Mouse (Mus musculus): ENCODE results near the gene Pfkp. TPM values are rescaled to one million over a fixed set of nuclear protein-coding genes. Genes with fewer than 3 reads are reported as not detected.

Pfkp gene
- 1 to 10 TPM; 4.0 to 5.8 TPM for total RNA-seq (2021)
- long read RNA-seq, experiment 1, full-length matches to known transcripts, result 11 of 11 reads
- long read RNA-seq, experiment 1, partial matches to known transcripts, result 0 of 11 reads
- long read RNA-seq, experiment 1, other reads (novel, unspliced or antisense), result 0 of 11 reads
- long read RNA-seq, experiment 2, full-length matches to known transcripts, result 7 of 8 reads
- long read RNA-seq, experiment 2, partial matches to known transcripts, result 0 of 8 reads
- long read RNA-seq, experiment 2, other reads (novel, unspliced or antisense), result 1 of 8 reads

DNA sequence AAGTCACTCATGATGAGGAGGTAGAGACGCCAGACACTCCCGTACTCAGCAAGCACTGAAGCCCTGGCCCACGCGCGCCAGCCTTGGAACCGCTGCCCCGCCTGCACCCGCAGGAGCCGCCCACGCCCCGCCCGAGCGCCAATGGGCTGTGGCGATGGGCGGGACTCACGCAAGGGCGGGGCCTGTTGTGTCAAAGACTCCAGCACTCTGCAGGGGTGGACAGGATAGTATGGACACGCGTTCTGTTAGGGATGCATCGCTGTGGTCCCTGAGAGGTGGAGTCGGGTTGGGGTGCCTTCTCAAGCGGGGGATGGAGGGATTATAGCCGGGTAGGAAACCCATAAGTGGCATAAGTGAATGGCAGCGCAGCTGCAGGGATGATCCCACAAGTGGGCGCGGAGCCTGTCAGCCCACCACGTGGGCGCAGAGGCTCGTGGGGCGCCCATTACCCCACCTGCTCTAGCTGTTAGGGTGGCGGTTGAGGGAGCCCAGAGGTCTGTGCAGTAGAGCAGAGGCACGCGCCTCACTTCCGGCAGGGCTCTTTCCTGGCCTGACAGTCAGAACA lies at the start of gene Pfkp:
Gene Pfkp (minus strand): TSS at position 109 of the 565 bp plus-strand sequence.
- Histone ChIP-seq H3K4me3 (peak within 1 kb of the TSS; percentile 88), H3K27ac (peak within 1 kb of the TSS; percentile 81)
- DNase-seq, result peak; percentile 93
- TF ChIP-seq CTCF (IDR thresholded peaks at IDR 0.05), result no peak
- intact Hi-C loops (cut with DNase I), result no loop called here

DNA sequence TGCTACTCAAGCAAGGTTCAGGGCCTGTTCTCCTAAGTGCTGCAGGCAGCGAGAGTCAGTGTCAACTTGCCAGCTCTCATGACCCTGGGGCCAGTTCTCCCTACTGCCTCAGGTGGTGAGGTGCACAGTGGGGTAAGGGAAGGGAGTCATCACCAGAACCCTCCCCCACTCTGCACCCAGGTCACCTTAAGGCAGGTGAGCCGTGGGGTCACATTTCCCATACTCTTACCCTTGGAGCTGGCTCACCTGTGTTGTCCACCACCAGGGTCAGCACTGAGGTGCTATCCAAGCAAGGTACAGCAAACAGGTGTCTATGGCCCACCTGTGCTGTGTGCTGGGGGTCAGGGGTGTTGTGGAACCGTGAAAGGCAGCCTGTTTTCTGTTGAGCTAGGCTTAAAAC lies 42.0 kb upstream of the Pfkp start:
- H3K4me3 ChIP-seq, result no peak overlapping the region
- DNase-seq, result no peak
- intact Hi-C loops (cut with DNase I), result no loop called here
- no peak overlapping the region for H3K27ac ChIP-seq
- TF ChIP-seq CTCF (IDR thresholded peaks at IDR 0.05), result no peak

DNA sequence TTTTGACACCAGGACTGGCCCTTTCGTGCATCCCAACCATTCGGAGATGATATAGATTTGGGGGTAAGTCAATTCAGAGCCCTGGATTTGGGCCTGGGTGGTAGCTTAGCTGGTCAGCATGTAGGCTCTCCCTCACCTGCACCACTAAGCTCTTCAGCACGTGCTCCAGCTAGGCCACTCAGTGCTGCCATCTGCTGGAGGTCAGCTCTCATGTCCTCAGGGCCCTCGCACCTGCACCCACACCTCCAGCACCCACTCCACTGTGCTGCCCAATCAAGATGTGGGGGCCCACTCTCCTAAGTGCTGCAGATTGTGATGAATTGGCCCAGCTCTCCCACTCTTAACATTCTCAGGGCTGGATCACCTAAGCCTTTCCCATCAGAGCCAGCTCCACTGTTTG lies 41.4 kb upstream of the Pfkp start:
- H3K27ac ChIP-seq, result no peak overlapping the region
- peak; percentile 68 for TF ChIP-seq CTCF (IDR thresholded peaks at IDR 0.05)
- DNase-seq, result peak; percentile 60
- intact Hi-C loops (cut with DNase I), result no loop called here
- H3K4me3 ChIP-seq, result no peak overlapping the region

DNA sequence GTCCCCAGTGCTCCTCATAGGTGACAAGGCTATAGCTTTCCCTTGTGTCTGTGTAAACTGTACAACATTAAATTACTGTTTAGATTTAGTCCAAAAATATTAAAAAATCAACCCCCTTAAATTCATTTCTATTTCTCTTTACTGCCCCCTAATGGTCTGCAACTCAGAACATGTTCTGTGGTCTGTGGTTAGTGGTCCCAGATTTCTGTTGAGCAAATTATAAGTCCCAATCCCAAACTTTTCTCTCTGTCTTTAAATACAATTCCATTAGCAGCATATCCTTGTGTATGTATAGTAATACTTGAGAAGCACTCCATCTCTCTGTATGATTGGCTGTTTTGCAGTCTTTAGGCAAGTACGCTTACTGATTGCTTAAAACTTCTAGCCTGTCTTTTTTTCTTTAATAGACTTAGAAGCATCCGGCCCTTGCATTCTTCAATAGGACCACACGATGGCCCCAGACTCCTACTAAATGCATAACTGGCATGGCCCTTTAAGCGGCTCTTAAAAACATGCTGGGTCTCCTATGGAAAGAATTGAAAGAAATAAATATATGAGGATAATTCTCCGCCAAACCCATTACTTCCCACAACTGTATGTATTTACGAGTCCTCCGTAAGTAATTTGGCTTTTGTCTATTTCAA lies 40.3 kb upstream of the Pfkp start:
- no peak for DNase-seq
- intact Hi-C loops (cut with DNase I), result no loop called here
- TF ChIP-seq CTCF (IDR thresholded peaks at IDR 0.05), result peak; percentile 52
- Histone ChIP-seq H3K27ac (no peak overlapping the region), H3K4me3 (no peak overlapping the region)

DNA sequence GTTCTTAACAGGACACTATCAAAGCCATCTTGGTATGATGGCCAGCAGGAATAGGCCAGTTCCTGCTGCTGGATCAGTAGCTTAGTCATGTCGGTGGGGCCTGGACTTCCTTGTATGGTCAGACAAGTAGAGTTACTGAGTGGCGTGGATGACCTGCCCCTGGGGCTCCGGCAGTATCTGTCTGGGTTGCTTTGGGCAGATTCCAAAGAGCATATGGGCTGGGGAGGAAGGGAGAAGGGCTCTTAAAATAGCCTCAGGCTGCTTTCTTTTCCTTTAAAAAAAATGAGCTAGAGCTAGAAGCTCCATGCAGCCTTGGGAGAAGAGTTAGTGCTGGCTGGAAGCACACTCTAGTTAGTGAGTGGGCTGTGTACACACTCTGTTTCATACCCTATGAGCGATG lies 18.3 kb upstream of the Pfkp start:
- H3K4me3 ChIP-seq, result no peak overlapping the region
- TF ChIP-seq CTCF (IDR thresholded peaks at IDR 0.05), result no peak
- intact Hi-C loops (cut with DNase I), result no loop called here
- no peak overlapping the region for H3K27ac ChIP-seq
- DNase-seq, result no peak

DNA sequence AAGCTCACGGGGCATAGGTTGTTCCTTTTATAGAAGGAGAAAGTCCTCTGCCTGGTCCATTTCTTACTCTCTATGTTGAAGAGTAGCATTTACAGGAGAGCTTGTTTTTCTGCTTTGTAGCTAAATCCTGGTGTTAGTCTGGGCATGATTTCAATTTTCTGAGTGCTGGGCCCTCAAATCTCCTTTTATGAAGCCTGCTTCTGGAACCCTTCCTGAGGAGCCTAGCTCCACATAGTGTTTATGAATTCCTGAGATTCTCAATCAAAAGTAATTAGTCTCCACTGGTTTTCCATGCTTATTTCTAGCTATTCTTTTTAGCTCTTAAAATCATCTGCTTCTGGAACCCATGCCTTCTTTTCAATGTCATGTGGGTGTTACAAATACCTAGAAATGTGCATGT lies 16.9 kb upstream of the Pfkp start:
- intact Hi-C loops (cut with DNase I), result no loop called here
- no peak for DNase-seq
- no peak for TF ChIP-seq CTCF (IDR thresholded peaks at IDR 0.05)
- H3K4me3 ChIP-seq, result no peak overlapping the region
- no peak overlapping the region for H3K27ac ChIP-seq

DNA sequence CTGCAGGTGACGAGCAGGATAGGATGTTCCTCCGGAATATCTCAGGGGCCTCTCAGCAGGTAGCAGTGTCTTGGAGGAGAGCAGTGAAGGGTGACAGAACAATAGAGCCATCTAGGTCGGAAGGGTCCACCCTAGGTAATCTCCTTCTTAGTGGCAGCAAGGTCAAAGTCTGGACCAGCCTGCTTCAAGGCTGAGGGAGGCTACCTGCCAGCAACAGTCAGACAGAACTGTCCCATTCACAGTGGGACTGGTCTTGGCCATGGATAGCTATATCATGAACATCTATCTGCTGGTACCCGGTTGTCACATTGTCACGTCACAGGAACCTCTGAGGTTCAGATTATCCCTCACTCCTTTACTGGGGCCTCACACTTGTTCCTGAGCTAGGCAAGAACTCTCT lies 15.6 kb upstream of the Pfkp start:
- no peak overlapping the region for H3K4me3 ChIP-seq
- intact Hi-C loops (cut with DNase I), result no loop called here
- no peak for TF ChIP-seq CTCF (IDR thresholded peaks at IDR 0.05)
- DNase-seq, result no peak
- no peak overlapping the region for H3K27ac ChIP-seq

DNA sequence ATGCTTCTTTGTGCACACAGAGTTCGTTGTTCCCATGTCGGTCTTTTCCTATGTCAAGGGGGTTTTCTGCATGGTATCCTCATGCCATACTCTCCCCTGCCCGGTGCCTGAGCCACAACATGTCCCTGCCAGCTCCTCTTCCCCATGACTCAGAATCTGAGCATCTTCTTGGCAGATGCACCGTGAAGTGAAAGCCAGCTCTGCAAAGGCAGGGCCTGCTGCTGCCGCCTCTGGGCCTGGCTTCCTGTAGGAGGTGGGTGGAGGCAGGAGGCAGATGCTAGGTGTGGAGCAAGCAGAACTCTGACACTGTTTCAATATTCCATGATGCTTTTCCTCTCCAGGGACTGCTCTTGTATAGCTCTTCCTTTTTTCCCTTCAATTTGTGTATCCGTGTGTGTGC lies 10.7 kb upstream of the Pfkp start:
- no peak for TF ChIP-seq CTCF (IDR thresholded peaks at IDR 0.05)
- DNase-seq, result peak; percentile 41
- intact Hi-C loops (cut with DNase I), result no loop called here
- H3K27ac ChIP-seq, result no peak overlapping the region
- H3K4me3 ChIP-seq, result no peak overlapping the region

DNA sequence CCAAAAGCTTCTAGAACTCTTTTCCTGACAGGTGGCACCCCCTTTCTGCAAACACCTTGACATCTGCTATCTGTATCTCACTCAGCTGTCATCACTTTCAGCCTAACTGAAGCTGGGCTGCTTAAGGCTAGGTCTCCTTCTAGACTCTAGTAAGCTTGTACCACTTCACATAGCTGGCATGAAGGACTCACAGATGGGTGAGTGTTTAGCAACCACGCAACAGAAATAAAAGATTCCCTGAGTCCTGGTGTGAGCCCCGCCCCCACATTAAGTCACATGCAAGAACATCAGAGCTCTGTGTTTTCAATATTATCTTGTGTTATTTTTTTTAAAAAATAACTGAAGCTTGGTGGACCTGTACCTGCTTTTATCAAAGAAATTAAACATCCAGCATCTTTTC lies 8.7 kb upstream of the Pfkp start:
- no peak overlapping the region for H3K27ac ChIP-seq
- no peak overlapping the region for H3K4me3 ChIP-seq
- no peak for TF ChIP-seq CTCF (IDR thresholded peaks at IDR 0.05)
- intact Hi-C loops (cut with DNase I), result no loop called here
- no peak for DNase-seq

DNA sequence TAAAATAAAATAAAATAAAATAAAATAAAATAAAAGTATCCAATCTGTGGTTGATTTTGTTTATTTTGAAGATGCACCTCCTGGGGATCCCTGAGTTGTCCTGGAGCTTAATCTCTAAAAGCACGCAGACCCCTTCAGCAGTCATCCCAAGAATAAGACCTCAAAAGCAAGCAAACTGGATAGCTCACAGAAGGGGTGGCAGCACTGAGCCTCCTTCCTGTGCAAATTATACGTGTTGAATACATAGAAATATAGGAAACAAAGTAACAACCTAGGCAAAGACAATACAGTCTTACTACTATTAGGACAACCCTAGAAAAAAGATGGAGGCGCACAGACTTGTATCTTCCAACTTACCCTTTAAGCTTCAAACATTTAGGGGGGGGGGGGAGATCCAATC lies 965 bp upstream of the Pfkp start:
- intact Hi-C loops (cut with DNase I), result no loop called here
- no peak overlapping the region for H3K27ac ChIP-seq
- no peak for TF ChIP-seq CTCF (IDR thresholded peaks at IDR 0.05)
- H3K4me3 ChIP-seq, result no peak overlapping the region
- no peak for DNase-seq

DNA sequence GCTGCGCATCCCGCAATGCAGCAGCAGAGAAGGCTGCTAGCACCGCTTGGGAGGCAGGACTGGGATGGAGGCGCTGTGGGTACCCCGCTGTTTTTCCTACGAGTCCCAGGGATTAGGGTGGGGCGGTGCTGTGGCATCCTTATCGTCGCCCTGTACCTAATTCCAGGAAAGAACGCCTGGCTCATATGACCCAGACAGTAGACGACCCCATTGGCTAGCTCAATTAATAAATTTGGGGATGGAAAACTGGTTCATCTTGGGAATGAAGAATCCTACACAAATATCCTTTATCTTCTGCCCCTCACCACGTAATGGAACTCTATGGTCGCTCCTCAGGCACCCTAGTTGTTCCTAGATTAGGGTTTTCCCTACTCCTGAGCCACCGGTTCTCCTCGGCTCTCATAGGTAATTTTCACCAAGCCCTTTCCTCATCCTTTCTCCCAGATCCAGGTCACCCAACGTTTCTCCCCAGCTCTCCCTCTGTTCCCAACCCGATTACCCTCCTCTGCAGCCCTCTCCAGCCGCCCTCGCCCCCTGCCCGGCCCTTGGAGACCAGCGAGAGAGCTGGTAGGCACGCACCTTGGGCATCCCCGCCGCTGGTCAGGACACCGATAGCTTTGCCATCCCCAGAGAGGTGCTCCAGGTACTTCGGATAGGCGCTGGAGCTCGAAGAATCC lies 447 bp downstream of the Pfkp start:
- no peak for TF ChIP-seq CTCF (IDR thresholded peaks at IDR 0.05)
- Histone ChIP-seq H3K4me3 (peak overlapping the region; percentile 88), H3K27ac (peak overlapping the region; percentile 81)
- intact Hi-C loops (cut with DNase I), result no loop called here
- no peak for DNase-seq

DNA sequence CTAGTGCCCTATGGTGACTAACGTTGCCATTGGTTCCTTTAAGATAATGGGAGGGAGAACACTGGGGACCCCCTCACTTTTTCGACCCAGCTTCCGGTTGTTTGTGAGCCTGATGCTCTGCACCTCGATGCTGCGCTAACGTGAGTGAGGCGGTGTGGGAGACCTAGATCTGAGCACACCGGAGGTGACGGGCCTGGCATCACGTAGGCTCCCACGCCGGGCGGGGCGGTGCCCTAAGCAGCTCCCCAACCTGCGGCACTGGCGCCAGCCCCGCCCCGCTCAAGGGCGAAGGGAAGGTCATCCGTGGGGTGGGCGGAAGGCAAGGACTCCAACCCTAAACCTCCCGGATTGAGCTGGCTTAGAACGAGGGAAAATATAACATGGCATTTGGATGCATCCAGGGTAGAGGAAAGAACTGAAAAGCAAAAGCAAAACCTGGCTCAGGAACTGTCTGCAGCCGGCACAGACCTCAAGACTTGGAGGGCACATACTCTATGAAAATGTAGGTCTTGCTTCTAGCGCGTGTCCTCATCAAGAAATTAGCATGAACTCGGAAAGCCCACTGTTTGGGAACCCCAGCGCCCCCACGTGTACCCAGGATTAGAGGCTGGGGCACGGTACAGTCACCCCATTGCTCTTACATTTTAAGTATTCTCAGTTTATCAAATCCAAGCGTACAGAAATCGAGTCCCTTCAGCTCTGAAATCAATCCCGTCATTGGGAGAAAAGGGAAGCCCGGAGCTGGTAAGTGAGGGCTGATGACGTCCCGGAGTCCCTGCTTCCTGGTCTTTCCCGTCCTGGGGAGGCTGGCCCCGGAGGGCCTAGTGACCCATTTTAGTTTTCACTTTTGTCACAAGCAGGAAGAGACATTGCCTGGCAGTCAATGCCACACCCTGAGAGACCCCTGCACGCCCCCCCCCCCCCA lies 1.2 kb downstream of the Pfkp start:
- peak overlapping the region; percentile 88 for H3K4me3 ChIP-seq
- intact Hi-C loops (cut with DNase I), result no loop called here
- TF ChIP-seq CTCF (IDR thresholded peaks at IDR 0.05), result no peak
- peak; percentile 39 for DNase-seq
- H3K27ac ChIP-seq, result peak overlapping the region; percentile 81
